Mouse (Mus musculus) testis, postnatal 10 days (tissue): ENCODE measurements around the gene Mpped2.

ENCODE experiments used
- DNase-seq: peaks from one replicate; pipeline ENCODE4 v3.0.0; 2021; ENCODE audit warnings: low spot score

The Mpped2 gene

DNA sequence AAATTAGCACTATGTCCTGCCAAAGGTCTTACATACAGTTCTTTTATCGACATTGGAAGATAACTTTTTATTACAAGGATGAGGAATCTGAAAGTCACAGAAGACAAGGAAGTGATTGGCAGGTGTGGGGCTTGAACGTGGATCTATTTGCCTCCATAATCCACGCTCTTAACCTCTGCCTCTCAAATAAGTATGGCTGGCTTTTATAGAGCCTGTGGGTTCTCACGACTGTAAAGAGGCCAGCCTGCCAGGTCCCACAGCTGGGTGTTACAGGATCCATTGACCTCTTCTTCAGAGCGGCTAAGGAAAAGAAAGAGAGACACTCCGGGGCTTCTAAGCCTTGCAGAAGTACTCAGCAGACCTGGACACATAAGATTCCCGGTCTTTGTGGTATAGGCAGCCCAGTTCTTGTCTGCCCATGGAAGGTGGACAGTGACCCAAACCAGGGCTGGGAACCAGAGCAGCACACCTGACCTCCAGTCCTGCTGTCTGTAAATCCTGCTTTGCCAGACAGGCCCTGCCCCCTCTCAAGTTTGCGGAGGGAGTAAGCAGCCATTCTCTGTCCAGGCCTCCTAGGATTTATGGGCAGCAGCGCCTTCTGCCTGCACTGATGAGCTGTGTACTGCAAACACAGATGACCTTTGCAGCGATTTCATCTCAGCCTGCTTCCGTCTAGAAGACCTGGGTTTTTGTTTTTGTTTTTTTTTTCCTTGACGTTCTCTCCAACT is 162.7 kb downstream of the Mpped2 start:
- no peak for DNase-seq

- DNase-seq, result no peak
Observed at GRCm38 (mm10) chr2:106856361-106856961, 163.4 kb downstream of the Mpped2 start.

DNA sequence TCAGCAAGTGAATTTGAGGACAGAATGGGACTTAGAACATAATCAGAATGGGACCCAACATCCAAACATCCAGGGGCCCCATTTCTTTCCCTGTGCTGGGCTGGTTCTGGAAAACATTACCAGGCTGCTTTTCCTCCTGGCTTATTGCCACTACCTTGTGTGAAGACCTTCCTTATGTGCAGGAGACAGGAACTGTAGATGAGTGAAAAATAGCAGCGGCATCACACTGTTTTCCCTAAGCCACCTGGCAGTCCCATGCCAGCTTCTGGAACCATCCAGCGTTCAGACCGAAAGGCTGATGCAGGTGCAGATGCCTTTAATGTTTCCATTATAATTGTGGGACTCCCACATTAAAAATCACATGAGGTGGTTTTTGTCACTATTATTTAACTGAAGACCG is 164.2 kb downstream of the Mpped2 start:
- no peak for DNase-seq

DNA sequence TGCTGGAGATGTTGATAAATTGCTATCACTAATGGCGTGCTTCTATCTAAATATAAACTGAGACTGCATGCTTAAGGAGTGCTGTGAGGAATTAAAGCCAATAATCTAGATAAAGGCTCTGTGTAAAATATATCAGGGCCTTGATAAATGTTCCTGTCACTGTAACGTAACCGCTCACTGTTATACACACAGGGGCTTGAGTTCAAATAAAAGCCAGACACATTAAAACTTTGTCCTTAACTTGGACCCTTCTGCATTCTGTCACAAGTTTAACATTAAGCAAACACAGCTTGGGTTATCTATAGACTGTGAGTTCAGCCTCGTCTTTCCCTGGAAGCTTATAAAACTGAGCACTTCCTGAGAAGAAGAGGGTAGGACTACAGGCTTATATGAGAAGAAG is 164.6 kb downstream of the Mpped2 start:
- DNase-seq, result no peak

- no peak for DNase-seq
Observed at GRCm38 (mm10) chr2:106860856-106861679, 168.0 kb downstream of the Mpped2 start.

DNA sequence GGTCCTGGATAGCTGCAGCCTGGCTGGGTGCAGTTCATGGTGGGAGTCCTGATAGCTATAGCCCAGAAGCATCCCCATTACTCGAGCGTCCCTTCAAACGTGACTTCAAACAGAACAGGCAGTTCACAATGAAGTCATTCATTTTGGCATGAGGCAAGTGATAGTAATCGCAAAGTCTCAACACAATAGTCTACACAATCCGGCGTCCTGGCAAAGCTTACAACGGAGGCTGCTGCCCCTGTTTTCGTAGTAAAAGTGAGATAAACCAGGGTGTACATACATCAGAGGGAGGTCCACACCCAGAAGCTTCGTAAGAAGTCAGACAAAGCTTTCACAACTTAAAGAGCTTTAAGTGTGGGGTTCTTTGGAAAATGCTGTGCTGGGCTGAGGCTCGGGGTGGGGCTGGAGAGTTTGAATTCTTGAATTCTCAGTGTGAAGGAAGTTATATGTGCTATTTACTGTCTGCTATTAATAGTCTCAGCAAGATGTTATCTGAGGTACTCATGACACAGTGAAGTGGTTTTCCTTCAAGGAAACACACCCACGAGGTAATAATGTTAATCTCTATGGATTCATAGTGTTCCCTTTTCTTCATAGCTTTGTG is 170.1 kb downstream of the Mpped2 start:
- no peak for DNase-seq

GRCm38 (mm10) chr2:106865148-106865786 is 172.2 kb downstream of the Mpped2 start:
- DNase-seq, result no peak

DNA sequence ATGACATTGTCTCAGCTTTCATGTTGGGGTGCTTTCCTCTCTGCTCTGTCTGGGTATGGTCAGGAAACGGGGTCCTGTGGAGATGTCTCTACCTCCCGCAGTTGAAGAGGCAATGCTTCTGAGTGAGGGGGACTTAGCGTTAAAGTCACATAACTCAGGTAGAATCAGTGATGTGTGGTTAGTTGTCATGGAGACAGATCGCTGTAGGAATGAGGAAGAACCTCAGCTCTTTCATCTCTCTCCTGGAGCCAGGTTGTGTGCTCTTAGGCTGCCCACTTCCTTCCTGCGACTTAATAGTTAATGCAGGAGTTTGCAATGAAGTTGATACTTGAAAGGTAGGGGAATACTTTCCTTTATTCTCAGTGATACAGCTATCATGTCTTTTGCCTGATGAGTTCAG is 173.2 kb downstream of the Mpped2 start:
- DNase-seq, result no peak

DNA sequence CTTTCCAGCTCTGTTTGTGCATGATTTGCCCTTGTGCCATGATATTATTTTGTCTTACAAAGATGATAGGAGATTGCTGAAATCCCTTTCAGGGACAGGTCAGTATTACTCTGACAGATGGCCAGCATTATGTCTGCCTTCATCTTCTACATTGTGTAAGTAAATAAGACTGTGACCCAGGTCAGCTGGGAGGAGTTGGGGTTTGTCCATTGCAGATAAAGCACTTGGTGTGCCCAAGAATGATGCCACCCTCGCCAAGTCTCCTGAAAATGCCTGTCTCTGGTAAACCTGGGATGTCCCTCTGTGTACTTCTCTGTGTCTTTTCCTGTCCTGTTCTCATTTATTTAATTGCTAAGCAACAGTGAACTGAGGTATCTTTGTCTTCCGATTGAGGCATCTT is 177.8 kb downstream of the Mpped2 start:
- DNase-seq, result no peak

- no peak for DNase-seq
Observed at GRCm38 (mm10) chr2:106873166-106873565, 180.1 kb downstream of the Mpped2 start.

- DNase-seq, result no peak
Observed at GRCm38 (mm10) chr2:106883390-106883789, 190.3 kb downstream of the Mpped2 start.

DNA sequence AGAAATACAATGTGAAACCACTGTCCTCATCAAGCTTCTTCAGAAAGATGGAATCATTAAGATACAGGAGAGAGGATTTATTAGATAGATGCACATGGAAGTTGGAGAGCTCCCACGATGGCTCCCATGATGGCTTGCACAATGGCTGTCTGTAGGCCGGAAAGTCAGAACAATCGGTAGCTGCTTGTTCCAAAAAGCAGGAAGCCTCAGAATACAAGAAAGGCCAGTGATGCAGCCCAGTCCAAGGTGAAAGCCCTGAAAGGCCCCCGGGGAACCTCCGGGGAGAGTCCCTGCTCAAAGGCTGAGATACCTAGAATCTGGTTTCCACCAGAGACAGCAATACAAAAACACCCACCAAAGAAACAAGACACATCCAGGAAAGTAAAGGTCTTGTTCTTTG is 195.1 kb downstream of the Mpped2 start:
- DNase-seq, result no peak

DNA sequence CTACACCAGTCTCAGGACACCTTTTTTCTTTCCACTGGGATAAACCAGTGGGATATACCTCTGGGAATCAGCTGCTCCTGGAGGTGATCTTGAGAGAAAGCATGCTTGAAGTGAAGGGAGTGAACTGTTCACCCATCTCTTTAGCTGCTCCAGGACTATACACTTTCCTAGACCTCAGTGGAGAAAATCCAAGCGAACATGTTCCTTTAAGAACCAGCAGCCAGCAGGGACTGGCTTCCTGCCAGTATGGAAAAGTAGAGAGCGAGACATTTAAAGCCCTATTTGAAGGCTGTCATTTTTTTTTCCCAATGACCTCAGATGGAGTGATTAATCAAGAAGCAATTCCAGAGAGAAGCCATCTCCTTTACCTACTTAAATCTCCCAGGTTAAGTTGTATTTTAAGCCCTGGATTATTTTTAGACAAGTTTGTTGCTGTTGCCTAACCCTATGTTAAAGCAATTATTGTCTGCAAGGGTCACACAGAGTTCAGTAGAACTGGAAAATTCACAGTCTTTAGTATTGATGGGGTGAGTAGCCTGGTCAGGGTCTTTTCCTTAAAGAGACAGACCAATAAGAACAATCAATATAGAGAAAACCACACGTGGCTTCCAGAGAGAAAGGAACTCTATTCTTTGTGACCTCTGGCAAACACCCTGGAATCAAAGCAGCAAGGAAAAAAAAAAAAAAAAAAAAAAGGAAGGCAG is 196.4 kb downstream of the Mpped2 start:
- DNase-seq, result no peak

DNA sequence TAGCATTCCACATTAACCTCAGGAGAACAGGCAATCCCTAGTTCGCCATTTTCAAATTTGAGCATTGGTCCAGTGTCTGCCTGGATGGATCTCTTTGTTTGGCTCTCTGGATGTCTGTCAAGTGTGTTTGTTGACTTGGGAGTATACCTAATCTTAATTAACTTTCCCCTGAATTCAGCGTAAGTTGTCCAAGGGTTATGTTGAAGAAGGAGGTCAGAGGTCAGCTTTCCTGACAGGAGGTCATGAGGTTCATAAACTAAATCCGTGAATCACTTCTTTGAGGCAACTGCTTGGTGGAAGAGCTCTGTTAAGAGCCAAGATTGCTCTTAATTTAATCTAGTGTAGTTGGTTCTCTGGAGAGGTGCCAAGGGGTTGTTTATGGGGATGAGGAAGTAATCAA is 200.3 kb downstream of the Mpped2 start:
- no peak for DNase-seq

DNA sequence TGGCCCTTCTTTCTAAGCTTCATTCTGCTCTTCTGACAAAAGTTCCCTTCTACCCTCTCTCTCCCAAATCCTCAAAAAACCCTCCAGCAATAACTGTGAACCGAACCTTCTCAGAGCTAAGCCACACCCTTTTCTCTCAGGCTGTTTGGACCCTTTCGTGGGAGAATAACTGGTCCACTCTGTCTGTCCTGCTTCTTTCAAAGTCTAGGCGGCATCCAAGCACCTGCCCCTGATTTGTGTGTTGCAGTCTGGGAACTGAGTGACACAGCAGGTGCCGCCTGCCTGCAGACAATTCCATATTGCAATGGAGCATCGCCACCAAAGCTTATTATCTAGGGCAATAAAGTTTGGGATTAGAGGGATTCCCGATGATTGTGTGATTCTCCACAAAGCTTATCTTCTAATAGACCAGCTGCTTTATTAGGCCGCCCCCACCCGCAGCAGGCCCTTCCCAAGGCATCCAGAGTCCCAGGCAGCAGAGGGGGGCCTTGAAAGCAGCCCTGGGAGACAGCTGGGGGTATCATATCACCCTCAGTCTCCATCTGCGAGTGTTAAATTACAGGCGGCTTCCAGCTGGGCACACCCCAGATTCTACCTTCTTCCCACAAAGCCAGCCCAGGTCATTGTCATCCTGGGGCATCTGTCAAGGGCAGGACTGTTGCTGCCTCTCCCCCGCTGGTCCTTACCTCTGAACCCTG is 202.4 kb downstream of the Mpped2 start:
- no peak for DNase-seq

DNA sequence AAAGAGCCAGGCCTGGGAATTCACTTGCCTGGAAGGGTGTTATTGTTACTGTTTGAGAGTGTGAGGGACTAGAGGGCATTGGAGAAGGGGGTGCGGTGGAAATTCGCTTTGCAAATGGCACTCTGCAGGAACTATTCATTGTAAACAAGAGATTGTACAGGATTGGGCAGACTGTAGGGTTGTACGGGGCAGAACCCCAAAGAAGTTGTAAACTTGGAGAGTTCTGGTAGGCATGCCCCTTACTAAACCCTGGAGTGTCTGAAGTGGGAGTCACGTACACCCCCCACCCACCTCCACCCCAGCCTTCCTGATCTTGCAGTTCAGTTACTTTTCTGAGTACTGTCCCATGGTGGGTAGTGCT is 202.9 kb downstream of the Mpped2 start:
- DNase-seq, result no peak

- DNase-seq, result no peak
Observed at GRCm38 (mm10) chr2:106911951-106912480, 218.9 kb downstream of the Mpped2 start.
